Mouse (Mus musculus): ENCODE data around the gene Phldb1. TPM values are rescaled to one million over a fixed set of nuclear protein-coding genes. Genes with fewer than 3 reads are reported as not detected.
"Not testable (repeated sequence)": the region's sequence is repeated elsewhere in the genome, so short reads cannot be mapped to it uniquely, and the experiment has no call there.

Phldb1 gene
- total RNA-seq (2017): 0.25 TPM in 1 of 2 replicates, not detected in the other

DNA sequence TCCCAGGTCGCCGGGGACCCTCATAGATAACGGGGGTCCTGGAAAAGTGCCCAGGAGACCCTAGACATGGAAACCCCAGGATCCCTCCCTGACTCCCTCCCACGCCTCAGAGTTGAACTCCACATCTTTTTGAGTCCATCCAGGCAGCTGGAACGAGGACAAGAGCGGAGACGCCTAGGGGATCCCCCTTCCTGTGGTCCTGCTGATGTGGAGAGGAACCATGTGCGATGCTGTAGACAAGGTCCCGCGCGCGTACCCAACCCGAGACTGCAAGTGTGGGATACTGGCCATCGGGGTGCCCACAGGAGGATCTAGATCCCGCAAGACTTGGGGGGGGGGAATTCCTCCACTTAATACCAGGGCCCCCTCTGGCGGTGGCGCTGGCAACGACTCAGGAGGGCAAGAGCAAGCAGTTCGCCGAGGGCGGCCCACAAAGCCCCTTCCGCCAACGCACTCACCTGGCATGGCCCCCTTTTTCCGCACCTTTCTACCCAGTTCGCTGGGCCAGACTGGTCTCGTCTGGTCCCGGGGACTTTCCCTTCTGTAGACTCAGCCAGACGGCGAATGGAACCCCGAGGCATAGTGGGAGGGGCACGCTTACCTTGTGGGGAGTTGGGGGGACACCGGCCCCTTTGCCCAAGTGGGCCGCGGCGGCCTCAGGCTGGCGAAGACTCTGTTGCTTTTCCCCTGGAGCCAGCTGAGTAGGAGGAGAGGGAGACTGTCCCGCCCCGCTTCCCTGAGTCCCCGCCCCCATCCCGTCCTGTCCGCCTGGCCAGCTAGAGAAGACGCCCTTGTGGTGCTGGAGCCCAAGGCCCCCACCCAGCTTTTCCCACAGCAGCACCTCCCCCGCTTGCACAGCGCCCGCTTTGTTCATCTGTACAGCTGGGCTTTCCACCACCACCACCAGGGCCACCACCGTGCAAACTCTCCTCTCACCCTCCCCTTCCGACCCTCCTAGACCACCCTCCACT lies at the start of gene Phldb1:
Phldb1 (minus strand) TSS at position 675 of the 971 bp plus-strand sequence.
- ATAC-seq (ENCODE audit: extremely low read depth, insufficient number of reproducible peaks, low FRiP score, poor library complexity, severe bottlenecking): no peak

DNA sequence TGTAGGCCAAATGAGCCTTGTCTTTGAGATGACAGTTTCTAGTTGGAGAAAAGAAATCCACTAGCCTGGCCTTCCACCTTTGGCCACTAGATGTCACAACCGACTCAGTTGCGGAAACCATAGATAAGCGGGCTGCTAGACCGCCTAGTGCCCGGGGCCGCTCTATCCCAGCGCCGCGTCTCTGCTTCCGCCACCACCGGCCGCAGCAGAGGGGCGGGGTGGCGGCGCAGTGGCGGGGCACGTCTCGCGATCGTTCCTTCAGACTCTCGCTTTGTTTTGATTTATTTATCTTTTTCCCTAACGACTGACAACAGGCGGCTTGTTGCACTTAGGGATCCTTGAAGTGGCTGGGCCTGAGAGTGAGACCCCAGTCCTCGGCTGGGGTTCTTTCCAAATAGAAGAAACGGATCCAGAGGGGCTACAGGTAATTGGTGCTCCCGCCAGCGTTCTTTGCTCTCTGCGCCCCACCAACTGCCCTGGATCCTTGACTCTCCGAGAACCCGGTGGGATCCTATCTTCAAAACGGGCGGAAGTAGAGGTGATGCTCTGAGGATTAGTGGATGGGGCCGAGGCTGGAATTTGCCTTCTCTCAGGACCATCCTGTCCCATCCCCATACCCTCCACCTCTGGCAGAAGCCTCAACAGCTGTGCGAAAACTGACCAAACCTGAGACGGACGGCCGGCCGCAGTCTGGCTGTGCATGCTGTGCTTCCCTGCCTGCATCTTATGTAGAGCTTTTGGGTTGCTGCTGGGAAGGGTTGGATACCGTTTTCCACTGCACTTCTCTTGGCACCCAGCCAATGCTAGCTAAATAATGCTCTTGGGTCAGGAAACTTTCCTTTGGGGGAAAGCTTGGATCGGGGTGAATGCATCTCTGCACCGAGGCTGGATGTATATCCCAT lies 38.0 kb upstream of the Phldb1 start:
- peak; percentile 99 for ATAC-seq (ENCODE audit: extremely low read depth, insufficient number of reproducible peaks, low FRiP score, poor library complexity, severe bottlenecking)

DNA sequence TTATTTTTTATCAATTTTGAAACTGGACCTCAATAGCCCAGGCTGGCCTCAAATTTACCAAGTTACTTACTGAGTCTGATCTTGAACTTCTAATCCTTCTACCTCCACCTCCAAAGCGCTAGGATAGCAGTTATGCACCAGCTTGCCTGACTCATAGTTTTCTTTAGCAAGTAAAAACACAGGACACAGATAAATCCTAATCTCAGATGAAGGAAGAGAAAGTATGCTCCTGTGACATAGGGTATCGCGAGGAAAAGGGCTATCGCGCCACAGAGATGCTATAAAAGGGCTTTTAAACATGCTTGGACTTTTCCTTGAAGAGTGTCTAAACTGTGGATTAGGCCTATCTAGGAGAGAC lies 37.4 kb upstream of the Phldb1 start:
- no peak for ATAC-seq (ENCODE audit: extremely low read depth, insufficient number of reproducible peaks, low FRiP score, poor library complexity, severe bottlenecking)

DNA sequence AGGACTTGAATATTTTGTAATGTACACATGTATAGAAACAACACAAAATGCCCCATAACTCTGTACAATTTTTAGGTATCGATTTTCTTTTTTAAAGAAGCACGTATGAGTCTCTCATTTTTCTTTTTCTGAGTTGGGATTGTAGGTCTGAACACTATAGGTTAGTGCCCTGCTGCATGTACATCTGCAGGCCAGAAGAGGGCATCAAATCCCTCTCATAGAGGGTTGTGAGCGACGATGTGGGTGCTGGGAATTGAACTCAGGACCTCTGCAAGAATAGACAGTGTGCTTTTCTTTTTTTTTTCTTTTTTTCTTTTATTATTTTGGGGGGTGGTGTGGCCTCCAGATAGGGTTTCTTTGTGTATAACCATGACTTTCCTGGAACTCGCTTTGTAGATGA lies 36.4 kb upstream of the Phldb1 start:
- ATAC-seq (ENCODE audit: extremely low read depth, insufficient number of reproducible peaks, low FRiP score, poor library complexity, severe bottlenecking): no peak

DNA sequence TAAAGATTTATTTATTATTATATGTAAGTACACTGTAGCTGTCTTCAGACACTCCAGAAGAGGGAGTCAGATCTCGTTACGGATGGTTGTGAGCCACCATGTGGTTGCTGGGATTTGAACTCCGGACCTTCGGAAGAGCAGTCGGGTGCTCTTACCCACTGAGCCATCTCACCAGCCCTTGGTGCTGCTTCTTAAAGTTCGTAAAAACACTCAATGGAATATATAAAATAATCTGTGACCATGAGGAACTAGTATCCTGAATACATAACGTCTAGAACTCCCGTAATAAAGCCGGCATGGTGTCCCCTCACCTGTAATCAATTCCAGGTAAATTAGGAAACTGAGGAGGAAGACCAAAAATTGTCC lies 33.0 kb upstream of the Phldb1 start:
- ATAC-seq (ENCODE audit: extremely low read depth, insufficient number of reproducible peaks, low FRiP score, poor library complexity, severe bottlenecking): not testable (repeated sequence)

DNA sequence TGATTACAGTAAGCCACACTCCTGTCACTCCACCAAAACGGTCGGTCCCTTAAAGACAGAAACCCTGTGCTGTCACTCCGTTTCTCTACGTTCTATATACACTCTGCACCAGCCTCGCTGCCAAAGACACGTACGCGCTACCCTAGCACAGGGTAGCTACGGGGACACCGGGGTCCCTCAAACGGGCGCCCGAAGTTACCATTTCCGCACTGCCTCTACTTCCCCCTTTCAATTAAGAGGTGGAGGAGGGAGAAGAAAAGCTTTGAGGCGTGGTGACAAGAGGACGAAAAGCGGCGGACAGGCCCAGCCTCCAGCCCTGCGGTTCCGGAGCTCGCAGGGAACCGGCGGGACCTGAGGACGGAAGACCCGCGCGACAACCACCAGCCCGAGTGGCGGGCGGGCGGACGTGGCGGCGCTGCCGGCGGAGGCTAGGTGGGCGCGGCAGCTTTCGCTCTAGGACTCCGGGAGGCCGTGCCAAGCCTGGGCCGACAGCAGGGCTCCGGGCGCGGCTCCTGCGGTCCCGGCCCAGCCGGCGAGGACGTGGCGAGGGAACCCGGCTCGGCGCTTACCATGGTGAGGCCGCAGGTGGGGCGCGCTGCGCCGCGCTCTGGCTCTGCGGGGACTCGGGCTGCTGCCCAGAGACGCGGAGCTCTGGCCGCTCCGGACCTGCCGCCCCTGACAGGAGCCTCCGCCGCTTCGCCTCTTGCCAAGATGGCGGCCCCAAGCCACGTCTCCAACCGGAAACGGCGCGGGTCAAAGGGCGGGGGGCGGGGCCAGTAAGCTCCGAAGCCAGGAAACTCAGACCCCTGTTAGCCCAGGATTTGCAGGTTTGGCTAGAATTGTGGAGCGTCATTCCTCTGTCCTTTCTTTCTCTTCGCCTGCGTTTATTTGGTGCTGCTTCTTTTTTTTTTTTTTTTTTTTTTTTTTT lies 32.4 kb upstream of the Phldb1 start, which contains the start of the genes Arcn1 and Ift46:
Arcn1 (minus strand) TSS at position 745 of the 928 bp plus-strand sequence.
Ift46 (plus strand) TSS at position 808 of the 928 bp plus-strand sequence.
- peak; percentile 84 for ATAC-seq (ENCODE audit: extremely low read depth, insufficient number of reproducible peaks, low FRiP score, poor library complexity, severe bottlenecking)

DNA sequence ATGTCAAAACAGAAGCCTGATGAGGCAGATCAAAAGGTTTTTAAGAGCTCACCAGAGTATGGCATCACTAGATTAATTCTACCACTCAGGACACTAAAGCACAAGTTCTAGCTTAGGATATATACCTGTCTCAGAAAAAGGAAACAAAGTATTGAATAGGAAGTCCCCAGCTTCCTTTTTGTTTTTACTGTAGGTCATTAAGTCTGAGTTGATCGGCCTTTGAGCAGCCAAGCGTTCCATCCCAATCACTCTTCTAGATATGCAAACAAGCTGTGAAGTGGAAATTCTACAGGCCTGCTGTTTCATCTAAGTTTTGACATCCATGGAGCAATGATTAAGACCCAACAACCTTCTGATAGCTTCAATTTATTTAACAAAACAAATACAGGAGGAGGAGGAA lies 25.9 kb upstream of the Phldb1 start:
- ATAC-seq (ENCODE audit: extremely low read depth, insufficient number of reproducible peaks, low FRiP score, poor library complexity, severe bottlenecking): no peak

DNA sequence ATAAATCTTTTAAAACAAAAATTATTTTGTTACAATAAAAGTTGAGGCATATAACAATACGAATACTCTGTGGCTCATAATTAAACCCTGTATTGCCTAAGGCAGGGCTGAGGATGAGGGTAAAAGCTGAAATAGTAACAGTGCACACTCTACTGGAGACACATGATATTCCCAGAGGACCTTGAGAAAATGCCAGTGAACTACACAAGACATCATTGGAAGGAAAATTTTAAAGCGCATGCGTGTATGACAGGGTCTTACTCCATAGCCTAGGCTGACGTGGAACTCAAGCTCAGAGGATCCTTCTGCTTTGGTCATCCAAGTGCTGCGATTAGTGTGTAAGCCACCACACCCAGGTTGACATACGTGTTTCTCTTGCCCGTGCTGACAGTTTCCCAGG lies 13.5 kb upstream of the Phldb1 start:
- ATAC-seq (ENCODE audit: extremely low read depth, insufficient number of reproducible peaks, low FRiP score, poor library complexity, severe bottlenecking): no peak

DNA sequence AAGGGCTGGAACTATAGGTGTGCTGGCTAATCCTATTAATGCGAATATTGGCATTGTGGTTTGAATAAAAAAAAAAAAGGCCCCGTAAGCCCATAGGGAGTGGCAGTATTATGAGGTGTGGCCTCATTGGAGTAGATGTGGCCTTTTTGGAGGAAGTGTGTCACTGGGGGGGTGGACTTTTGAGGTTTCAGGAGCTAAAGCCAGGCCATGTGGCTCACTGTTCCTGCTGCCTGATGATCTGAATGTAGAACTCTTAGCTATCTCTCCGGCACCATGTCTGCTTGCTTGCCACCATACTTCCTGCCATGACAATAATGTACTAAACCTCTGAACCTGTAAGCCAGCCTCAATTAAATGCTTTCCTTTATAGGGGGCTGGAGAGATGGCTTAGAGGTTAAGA lies 12.3 kb upstream of the Phldb1 start:
- no peak for ATAC-seq (ENCODE audit: extremely low read depth, insufficient number of reproducible peaks, low FRiP score, poor library complexity, severe bottlenecking)

DNA sequence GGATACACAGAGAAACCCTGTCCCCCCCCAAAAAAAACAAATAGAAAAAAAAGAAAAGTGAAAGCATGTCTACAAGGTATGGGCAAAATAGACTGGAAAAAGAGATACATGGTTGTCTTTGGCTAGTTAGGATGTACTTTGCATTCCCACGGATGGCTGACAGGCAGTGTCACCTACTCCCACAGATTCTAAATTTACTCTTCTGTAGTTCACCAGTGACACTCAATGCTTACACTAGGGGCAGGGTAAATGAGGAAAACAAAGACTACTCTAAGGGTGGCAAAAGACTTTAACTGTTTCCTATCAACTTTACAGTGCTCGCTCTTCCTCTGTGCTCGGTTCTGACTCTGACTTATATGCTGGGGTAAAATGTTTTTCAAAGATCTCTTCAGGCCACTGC lies 11.7 kb upstream of the Phldb1 start:
- ATAC-seq (ENCODE audit: extremely low read depth, insufficient number of reproducible peaks, low FRiP score, poor library complexity, severe bottlenecking): no peak

DNA sequence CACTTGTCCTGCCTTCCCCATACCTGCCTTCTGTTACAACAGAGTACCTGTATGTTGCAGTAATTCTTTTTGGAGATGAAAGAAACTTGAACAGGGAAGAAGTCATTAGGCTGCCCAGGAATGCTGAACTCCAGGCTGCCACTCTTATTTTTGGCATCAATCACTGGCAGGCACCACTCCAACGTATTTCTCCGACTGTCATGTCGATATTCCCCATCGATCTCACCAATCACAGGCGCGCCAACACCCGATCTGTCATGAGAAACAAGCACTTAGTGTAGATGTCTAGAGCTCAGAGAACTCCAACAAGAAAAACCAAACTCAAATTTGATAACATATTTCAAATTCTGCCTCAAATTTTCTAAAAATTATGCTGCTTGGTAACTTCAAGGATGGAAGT lies 10.4 kb upstream of the Phldb1 start:
- ATAC-seq (ENCODE audit: extremely low read depth, insufficient number of reproducible peaks, low FRiP score, poor library complexity, severe bottlenecking): no peak

DNA sequence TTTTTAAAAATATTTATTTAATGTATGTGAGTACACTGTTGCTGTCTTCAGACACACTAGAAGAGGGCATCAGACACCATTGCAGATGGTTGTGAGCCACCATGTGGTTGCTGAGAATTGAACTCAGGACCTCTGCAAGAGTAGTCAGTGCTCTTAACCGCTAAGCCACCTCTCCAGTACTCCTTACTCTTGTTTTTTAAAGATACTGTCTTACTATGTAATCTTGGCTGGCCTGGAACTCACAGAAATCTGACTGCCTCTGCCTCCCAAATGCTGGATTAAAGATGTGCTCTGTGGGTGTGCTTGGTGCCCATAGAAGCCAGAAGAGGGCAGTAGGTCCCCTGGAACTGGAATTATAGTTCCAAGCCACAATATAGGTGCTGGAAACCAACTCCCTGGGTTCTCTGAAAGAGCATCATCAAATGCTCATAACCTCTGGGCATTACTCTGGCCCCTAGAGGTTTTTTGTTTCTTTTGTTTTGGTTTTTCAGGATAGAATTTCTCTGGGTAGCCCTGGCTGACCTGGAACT lies 5.7 kb upstream of the Phldb1 start:
- no peak for ATAC-seq (ENCODE audit: extremely low read depth, insufficient number of reproducible peaks, low FRiP score, poor library complexity, severe bottlenecking)

DNA sequence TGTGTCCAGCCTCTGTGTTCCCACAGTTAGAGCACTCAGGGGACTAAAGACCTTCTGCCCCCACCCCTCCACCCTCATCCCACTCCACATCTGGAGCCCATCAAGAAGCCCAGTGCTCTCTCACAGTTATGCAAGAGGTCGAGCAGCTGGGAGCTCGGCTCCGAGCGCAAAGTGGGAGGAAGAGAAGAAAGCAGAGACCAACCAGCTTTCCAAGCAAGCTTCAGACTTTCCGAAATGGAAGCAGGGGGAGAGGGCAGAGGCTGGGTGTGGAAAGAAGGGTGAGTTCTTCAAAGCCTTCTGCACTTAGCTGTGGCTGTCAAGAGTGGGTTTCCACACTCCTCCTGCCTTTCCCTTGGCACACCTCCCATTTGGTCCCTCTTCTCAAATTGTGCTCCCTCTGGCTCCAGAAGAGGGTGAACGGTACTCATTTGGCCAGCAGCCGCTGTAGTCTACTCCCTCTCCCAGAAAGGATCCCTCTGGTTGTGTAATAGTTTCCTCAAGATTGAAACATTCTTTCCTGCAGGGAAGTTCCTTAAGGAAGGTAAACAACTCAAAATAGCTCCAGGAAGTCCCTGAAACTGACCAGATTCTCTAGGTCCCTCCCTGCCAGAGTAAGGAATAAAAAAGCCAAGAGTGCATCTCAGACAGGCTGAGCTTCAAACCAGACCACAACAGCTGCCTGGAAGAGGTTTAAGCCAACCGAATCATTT lies 2.4 kb upstream of the Phldb1 start:
- ATAC-seq (ENCODE audit: extremely low read depth, insufficient number of reproducible peaks, low FRiP score, poor library complexity, severe bottlenecking): no peak

DNA sequence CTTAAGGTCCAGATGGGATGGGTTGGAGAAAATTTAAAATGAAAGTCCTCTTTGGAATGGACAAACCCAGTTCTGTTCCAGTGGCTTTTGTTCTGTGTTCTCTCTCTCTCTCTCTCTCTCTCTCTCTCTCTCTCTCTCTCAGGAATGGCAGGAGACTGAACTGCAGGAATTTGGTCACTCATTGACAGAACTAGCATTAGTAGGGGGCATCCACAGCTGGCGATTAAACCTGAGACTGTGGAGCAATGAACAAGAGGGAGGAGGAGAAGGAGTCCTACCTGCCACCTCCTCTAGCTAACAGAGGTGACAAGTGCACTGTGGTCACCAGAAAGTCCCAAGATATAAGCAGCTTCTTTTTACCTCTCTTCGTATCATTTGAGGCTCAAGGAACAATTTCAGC lies 1.3 kb upstream of the Phldb1 start:
- no peak for ATAC-seq (ENCODE audit: extremely low read depth, insufficient number of reproducible peaks, low FRiP score, poor library complexity, severe bottlenecking)

DNA sequence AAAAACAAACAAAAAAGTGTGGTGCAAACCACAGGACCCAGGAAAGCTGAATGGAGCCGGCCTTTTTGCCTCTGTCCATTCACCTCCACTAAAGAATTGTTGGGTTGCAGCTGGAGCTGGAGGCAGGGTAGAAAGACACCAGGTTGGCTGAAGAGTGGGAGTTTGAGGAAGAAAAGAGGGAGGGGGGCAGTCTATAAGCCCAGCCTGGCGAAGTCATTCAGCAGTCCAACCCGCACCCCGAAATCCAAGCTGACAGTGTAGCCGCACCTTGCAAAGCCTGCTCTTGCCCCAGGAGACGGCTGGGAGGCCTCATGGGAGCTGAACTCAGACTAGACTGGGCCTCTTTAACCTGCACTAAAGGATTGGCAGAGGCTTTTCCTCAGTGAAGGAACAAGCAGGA lies 888 bp upstream of the Phldb1 start:
- no peak for ATAC-seq (ENCODE audit: extremely low read depth, insufficient number of reproducible peaks, low FRiP score, poor library complexity, severe bottlenecking)

DNA sequence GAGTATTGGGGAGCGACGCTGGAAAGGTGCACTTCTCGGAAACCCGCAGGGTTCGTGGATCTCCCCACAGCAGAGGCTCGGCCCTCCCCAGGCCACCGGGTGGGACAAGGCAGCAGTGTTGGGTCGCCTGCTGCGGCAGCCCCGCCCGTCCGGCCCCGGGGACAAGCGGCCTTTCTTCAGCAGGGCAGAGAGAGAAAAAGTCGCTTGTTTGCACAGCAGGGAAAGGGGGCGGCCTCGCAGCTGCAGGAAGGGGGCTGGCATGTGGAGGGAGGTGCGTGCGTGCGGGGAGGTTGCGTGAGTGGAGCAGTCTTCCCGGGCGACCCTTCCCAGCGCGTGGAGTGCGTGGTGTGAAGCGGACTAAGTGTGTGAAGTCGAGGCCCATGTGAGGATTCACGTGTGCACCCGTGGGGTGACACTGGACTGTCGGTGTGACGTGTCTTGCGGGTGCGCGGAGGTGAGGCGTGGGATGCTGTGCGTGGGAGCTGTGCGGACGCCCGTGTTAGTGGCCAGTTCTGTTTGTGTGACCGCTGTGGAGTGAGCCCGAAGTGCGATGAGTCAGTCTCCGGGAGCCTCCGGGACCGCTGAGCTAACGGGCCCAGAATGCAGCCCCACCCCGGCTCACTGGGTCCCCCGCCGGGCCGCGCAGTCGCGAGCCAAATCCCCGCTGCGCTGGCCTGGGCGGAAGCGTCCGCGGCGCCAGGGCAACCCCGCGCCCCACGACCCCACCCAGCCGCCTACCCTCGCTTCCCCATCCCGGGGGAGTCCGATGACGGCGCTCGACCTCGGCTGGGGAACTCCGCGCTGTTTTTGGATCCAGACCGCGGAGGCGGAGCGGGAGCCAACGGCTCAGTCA lies 1.1 kb downstream of the Phldb1 start:
- 0 out of 2 replicates have a peak, but pooled peaks have one; percentile 4 for ATAC-seq (ENCODE audit: extremely low read depth, insufficient number of reproducible peaks, low FRiP score, poor library complexity, severe bottlenecking)

DNA sequence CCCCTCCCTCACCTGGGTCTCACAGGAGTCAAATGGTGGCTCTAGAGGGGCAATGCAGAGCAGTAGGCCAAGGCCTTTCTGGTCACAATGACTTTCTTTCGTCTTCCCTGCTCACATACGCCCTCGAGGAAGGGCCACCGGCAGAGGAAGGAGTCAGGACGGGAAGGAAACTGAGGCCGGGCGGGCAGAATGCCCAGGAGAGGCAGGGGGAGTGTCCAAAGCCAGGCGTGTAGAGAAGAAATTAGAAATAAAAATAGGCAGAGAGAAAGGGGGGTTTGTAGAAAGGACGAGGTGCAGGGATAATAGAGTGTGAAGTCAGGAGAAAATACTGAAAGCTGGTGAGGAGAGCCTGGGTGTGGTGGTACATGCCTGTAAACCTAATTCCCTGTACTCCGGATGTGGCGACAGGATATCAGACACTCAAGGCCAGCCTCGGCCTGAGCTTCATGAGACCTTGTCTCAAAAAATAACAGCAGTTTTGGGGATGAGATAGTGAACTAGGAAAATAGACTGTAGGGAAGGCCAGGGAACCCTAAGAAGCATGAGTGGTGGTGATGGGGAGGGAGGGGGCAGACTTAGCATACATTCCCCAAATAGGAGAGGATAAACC lies 2.0 kb downstream of the Phldb1 start:
- ATAC-seq (ENCODE audit: extremely low read depth, insufficient number of reproducible peaks, low FRiP score, poor library complexity, severe bottlenecking): no peak

All from neutrophil, adult 5-6 weeks (primary cell).